Mouse (Mus musculus) mouse embryonic stem cell (cell line): ENCODE results near the gene Tbxas1.

Source experiments
- in situ Hi-C, 2 experiments: fragments of 300-500 bp; cut with MboI; formaldehyde crosslinking; loops; 1 replicate in 1 of 2; 3 replicates in 1 of 2; pipeline ENCODE4 v1.14.3; 2019 to 2020; ENCODE audit warnings: low sequenced_read_pairs in 2 of 2, low pct_unique_long_range_greater_than_20kb in 1 of 2, mixed read lengths in 1 of 2; ENCODE audit not compliant: unreplicated experiment in 1 of 2

Tbxas1 gene

DNA sequence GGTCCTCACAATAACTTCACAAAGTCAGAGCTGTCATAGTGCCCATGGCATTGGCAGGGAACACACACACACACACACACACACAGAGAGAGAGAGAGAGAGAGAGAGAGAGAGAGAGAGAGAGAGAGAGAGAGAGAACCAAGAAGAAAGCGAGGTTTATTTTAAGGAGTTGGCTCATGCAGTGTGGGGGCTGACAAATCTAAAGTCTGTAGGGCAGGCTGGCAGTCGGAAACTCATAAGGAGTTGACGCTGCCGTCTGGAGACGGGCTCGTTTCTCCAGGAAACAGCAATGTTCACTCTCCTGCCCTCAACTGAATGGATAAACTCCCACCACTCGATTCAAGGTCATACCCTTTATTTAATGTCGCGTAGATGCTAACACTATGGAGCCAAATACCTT, 165.2 kb downstream of the Tbxas1 start:
- in situ Hi-C loops = no loop called here

- in situ Hi-C loops = no loop called here
These were observed 173.9 kb downstream of the Tbxas1 start for GRCm38 (mm10) chr6:39049141-39049540.

DNA sequence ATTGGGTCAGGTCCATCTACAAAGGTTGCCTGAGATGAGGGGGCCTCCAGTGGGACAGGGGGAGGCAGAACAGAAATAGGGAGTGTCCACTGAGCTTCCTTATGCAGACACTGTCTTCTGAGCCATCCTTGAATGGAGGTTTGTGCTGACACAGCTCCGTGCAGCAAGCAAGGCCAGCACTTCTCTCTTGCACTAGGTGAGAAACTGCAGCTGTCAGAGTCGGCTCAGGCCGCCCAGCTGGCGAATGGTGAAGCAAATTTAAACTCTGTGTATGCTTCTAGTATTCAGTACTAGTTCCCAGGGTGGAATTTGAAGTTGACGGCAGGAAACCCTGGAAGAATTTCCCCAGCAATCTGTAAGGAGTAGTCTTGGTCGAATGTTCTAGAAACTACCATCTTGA, 175.6 kb downstream of the Tbxas1 start:
- in situ Hi-C loops = no loop called here

DNA sequence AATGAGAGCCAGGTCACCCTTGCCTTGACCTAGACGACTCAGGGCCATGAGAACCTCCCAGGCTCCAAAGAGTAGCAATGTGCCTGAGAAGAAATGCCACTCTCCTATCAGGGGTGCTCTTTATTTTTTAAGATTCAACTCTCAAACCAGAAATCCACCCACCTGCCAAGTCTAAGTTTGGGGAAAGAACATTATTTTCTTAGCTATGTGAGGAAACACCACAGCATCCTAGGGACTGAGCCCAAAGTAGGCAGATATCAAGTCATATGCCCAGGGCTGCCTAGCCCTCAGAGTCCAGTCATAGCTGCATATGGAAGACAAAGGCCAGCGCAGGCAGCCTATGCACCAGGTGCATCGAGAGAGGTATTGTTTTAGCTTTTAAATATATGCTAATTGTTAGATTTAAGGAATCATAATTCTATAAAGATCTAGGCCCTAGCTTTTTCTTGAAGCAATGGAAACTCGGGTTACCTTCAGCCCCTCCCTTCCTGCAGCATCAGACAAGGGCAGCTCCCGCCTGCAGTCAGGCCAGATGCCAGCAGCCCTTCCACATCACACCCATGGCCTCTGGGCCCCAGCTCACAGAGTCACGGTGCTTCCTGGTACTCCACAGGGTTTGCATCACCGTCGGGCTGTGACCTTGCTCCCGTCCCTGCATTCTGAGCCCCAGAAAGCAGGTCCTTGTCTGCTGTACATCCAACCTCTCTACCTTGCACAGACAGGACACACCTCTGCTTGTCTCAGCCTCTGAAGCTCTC, 176.8 kb downstream of the Tbxas1 start:
- in situ Hi-C loops = no loop called here

GRCm38 (mm10) chr6:39052636-39053035, 177.4 kb downstream of the Tbxas1 start:
- in situ Hi-C loops = no loop called here

- in situ Hi-C loops = no loop called here
These were observed 179.1 kb downstream of the Tbxas1 start for GRCm38 (mm10) chr6:39054206-39054864.

DNA sequence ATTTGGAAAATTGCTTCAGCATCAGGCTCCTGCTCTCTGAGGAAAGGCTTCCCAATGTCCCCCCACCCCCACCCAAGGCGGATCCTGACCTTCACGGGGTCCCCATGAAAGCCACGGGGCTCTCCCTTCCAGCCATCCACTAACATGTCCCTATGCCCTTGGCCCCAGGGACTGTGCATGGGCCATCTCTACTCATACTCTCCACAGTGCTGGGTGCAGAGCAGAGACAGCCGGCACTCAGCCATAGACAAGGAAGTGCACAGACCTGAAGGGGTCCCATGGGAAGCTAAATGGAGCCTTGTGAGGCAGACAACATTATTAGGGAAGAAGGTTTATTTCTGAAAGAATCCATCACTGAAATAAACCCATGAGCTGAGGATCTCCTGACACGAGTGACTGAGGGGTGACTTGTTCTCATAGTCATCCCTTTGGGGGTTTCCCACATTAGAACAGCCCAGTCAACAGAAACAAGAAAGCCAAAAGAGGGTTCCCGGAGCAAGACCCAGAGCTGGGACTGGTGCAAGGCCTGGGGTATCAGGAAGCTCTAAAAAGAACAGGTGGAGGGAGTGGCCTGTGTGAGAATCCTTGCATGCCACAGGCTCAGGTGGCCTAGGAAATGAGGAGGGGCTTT, 179.8 kb downstream of the Tbxas1 start:
- in situ Hi-C loops = no loop called here

- in situ Hi-C loops = no loop called here
These were observed 180.6 kb downstream of the Tbxas1 start for GRCm38 (mm10) chr6:39055831-39056261.

DNA sequence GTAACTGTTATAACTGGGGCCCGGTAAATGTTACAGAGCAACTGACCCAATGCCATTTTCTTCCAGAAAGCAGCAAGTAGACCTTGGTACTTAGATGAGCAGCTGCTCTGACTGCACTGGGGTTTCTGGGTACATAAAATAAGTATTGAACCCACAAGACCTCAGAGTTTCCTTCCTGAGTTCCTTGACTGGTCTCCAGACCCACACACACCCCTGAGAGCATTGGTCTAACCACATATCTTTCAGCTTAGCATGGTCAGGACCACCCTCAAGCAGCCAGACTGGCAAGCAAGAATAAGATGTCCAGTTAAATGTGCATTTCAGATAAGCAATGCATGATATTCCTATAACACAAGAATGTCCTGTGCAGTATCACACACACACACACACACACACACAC, 182.0 kb downstream of the Tbxas1 start:
- in situ Hi-C loops = no loop called here

DNA sequence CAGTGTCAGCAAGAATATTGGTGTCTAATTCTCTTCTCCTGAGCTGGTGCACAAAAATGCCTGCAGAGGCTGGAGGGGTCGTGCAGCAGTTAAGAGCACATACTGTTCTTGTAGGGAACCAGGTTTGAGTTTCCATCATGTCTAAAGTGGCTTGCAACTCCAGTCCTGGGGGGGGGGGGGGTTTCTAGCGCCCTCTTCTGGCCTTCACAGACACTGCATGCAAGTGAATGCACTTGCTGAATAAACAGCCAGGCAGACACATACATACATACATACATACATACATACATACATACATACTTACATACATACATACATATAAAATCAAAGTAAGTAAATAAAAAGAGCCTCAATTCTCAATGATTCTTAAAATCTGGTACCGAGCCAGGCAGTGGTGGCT, 183.2 kb downstream of the Tbxas1 start:
- in situ Hi-C loops = no loop called here

DNA sequence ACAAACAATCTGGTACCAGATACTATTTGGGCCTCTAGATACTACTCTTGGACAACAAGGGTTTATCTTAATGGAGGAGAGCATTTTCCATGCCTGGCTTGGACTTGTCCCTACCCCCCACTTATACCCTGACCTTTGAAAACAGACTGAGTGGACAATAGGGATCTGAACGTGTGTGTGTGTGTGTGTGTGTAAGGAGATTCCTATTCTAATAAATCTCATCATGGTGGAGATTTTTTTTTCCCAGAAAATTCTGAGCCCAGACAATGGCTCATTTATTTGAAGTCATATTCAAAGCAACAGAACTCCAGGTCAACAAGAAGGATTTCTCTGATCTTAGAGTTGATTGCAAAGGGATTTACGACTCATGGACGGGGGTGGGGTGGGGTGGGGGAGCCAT, 183.7 kb downstream of the Tbxas1 start:
- in situ Hi-C loops = no loop called here

DNA sequence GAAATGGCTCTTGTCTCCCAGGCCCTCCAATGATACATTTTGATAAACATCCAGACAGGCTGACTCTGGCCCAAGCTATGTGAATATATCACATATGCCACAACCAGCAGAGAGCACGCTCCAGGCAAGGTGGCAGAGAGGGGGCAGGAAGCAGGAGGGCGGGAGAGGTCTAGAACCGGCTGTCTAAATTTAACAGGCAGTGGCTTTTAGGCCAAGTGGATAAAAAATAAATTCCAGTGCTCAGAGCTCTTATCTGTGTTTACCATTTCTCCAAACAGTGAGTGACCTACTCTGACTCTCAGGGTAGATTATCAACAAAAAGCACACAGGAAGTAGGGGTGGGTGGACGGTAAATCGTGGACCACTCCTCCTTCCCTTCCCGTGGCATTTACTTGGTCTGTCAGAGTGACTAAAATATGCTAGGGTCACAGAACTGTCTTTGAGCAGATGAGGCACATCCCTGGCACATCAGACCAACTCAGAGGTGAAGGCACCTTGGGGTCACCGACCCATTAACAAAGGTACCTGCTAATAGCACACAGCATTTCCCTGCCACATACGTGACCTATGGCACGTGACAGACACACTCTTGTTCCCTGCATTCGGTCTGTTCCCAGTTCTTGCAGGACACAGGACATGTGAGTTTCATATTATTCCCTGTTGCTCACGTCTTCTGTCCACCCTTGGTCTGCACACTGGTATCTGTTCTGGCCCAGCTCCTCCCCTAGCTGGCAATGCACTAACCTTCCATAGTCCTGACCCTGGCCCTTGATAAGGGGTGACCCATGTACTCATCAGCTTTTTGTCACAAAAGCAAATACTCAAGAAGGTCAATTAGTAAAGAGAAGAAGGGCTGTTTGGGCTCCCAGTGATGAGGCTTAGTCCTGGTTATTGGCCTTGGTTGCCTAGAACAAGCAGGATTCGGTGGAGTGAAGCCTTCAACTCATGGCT, 184.6 kb downstream of the Tbxas1 start:
- in situ Hi-C loops = no loop called here

GRCm38 (mm10) chr6:39061180-39061579, 186.0 kb downstream of the Tbxas1 start:
- in situ Hi-C loops = no loop called here

DNA sequence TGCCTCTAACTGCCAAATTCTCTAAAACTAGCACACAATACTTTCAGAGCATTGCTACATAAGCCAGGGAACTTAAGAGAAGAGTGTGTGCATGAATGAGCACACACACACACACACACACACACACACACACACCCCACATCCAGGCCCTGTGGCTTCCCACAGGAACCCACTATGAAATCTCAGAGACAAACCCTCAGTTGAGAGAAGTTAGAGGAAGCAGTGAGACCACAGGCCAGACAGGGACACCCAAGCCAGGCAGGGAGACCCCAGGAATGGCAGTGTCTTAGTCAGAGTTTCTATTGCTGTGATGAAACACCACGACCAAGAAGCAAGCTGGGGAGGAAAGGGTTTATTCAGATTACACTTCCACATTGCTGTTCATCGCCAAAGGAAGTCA, 188.3 kb downstream of the Tbxas1 start:
- in situ Hi-C loops = no loop called here

GRCm38 (mm10) chr6:39066935-39067578, 191.9 kb downstream of the Tbxas1 start:
- in situ Hi-C loops = no loop called here

GRCm38 (mm10) chr6:39072664-39073063, 197.5 kb downstream of the Tbxas1 start:
- in situ Hi-C loops = no loop called here

DNA sequence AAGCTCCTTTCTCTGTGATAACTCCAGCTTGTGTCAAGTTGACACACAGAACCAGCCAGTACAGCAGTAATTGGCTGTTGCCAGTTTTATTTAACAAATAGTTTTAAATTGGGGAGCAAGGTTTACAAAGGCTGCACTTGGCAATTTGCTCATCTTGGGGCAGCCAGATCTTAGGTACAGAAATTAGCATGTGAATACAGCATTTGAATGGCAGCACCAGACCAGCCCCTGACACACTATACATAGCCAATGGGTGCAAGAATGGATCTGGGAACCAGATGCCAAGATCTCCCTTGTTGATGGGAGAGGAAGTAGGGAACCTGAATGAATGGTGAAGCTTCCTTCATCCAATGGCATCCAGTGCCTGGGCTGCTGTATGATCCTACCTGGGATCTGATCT, 199.0 kb downstream of the Tbxas1 start:
- in situ Hi-C loops = no loop called here

GRCm38 (mm10) chr6:39076498-39076897, 201.3 kb downstream of the Tbxas1 start:
- in situ Hi-C loops = no loop called here
